Mouse (Mus musculus) kidney, adult 2 months (tissue): ENCODE measurements around the gene Cacna1d.

Experiments used
- CTCF ChIP-seq: fragments of 200-500 bp; conservative IDR thresholded peaks from 2 replicates; pipeline ENCODE4 v1.5.1; 2011; ENCODE audit warnings: low read depth, mild to moderate bottlenecking, control low read depth, low read length, moderate library complexity, mixed read lengths; ENCODE audit not compliant: insufficient read depth, insufficient read length
- POLR2A ChIP-seq: fragments of 200-500 bp; IDR thresholded peaks from one replicate; pipeline ENCODE4 v1.6.1; 2011; ENCODE audit warnings: low read depth, low read length, control low read depth

GRCm38 (mm10) chr14:30425175-30425574, 66.1 kb downstream of the Cacna1d start:
- TF ChIP-seq CTCF: no peak
- TF ChIP-seq POLR2A: no peak
